In genomic region chr8:81767411-81768312, GRCm38 (mm10) we compare ENCODE assay signal across 8 mouse cellular contexts.
DNase-seq lines count a peak whose midpoint lies in the region; ATAC-seq and TF ChIP-seq lines count a peak whose summit lies in the region.

No protein-coding gene starts in this region.

- no peaks in the 10 kb centered on the region for H3K36me3 ChIP-seq in embryonic facial prominence, embryonic 11.5 days (replicated peaks; ENCODE audit: control insufficient read depth, insufficient read depth, low read depth, low read length)
- H3K36me3 ChIP-seq in megakaryocyte, embryonic 14.5 days (replicated peaks; ENCODE audit: low read length), result peaks cover 13% of the 10 kb centered on the region
- H3K36me3 ChIP-seq in stomach, postnatal 0 days (ENCODE audit: control insufficient read depth, insufficient read depth, low read length), result no peaks in the 10 kb centered on the region

- peak; percentile 74 for ATAC-seq in embryonic facial prominence, embryonic 11.5 days (replicated peaks; ENCODE audit: insufficient number of reproducible peaks, low FRiP score, low TSS enrichment, low read depth)
- peak; percentile 35; the same call in 1 of the 2 replicates for ATAC-seq in stomach, postnatal 0 days (ENCODE audit: low FRiP score, low TSS enrichment)

- no peak for TF ChIP-seq CTCF in stomach, postnatal 0 days (IDR thresholded peaks at IDR 0.05; ENCODE audit: low read depth)

- WGBS in embryonic facial prominence, embryonic 11.5 days, result 6% methylated on average over 12 of the region's 12 CpGs
- WGBS in stomach, postnatal 0 days, result 9% methylated on average over 12 of the region's 12 CpGs

- no peaks in the 10 kb centered on the region for H3K27me3 ChIP-seq in embryonic facial prominence, embryonic 11.5 days (ENCODE audit: control insufficient read depth, insufficient read depth, low read length)
- H3K27me3 ChIP-seq in megakaryocyte, embryonic 14.5 days (replicated peaks), result no peaks in the 10 kb centered on the region
- H3K27me3 ChIP-seq in stomach, postnatal 0 days (ENCODE audit: control insufficient read depth, insufficient read depth, low read length), result no peaks in the 10 kb centered on the region

- intact Hi-C loops in heart, postnatal 10 days (cut with DNase I), result no loop called here

- no peak overlapping the region for H3K4me3 ChIP-seq in embryonic facial prominence, embryonic 11.5 days (ENCODE audit: low read depth, low read length)
- peak overlapping the region; percentile 92 for H3K4me3 ChIP-seq in megakaryocyte, embryonic 14.5 days (replicated peaks)
- H3K4me3 ChIP-seq in stomach, postnatal 0 days (ENCODE audit: low read depth, low read length), result peak overlapping the region; percentile 27; the same call in 1 of the 2 replicates

- H3K4me2 ChIP-seq in embryonic facial prominence, embryonic 11.5 days (ENCODE audit: low read depth, low read length), result peak overlapping the region; percentile 31
- H3K4me2 ChIP-seq in stomach, postnatal 0 days (replicated peaks; ENCODE audit: low read depth), result peak overlapping the region; percentile 47

- peaks cover 5% of the 10 kb centered on the region for H3K4me1 ChIP-seq in embryonic facial prominence, embryonic 11.5 days (ENCODE audit: control insufficient read depth, insufficient read depth, low read length)
- H3K4me1 ChIP-seq in megakaryocyte, embryonic 14.5 days, result peaks cover 79% of the 10 kb centered on the region
- H3K4me1 ChIP-seq in stomach, postnatal 0 days (replicated peaks; ENCODE audit: control insufficient read depth, insufficient read depth), result peaks cover 8% of the 10 kb centered on the region; the same call in 1 of the 2 replicates

- H3K9me3 ChIP-seq in embryonic facial prominence, embryonic 11.5 days (replicated peaks; ENCODE audit: control insufficient read depth, low read length), result no peaks in the 10 kb centered on the region
- H3K9me3 ChIP-seq in megakaryocyte, embryonic 14.5 days, result no peaks in the 10 kb centered on the region
- H3K9me3 ChIP-seq in stomach, postnatal 0 days (ENCODE audit: control insufficient read depth, low read length), result no peaks in the 10 kb centered on the region

- peak overlapping the region; percentile 83 for H3K27ac ChIP-seq in embryonic facial prominence, embryonic 11.5 days (replicated peaks; ENCODE audit: low read depth, low read length)
- 0 out of 2 replicates have a peak overlapping the region, but pooled peaks have one; percentile 13 for H3K27ac ChIP-seq in stomach, postnatal 0 days (replicated peaks)

- H3K9ac ChIP-seq in embryonic facial prominence, embryonic 11.5 days (replicated peaks; ENCODE audit: low read length), result peak overlapping the region; percentile 50
- no peak overlapping the region for H3K9ac ChIP-seq in stomach, postnatal 0 days (ENCODE audit: low read length)

- peak; percentile 15 for DNase-seq in layer of hippocampus, adult 11-12 months (ENCODE audit: low spot score)
- DNase-seq in layer of hippocampus, postnatal 25 days (ENCODE audit: extremely low spot score in 1 of 2, low spot score in 1 of 2), result no peak
- peak; percentile 73 for DNase-seq in embryonic facial prominence, embryonic 11.5 days (ENCODE audit: low spot score)
- DNase-seq in heart, postnatal 10 days, result peak; percentile 62 to 63
- peak; percentile 58 to 66 for DNase-seq in kidney, postnatal 25 days
- DNase-seq in stomach, postnatal 0 days (ENCODE audit: low spot score), result peak; percentile 18
- DNase-seq in right cerebral cortex, postnatal 14 days, result no peak

- TF ChIP-seq EP300 in stomach, postnatal 0 days (optimal IDR thresholded peaks at IDR 0.05), result no peak

Comparison
In these comparisons a context has a peak if more than half of its experiments do, and no peak if none do; other contexts are left out.
1. DNase-seq: peak in layer of hippocampus, adult 11-12 months (single experiment), embryonic facial prominence, embryonic 11.5 days (single experiment), heart, postnatal 10 days (2 of 2), kidney, postnatal 25 days (2 of 2) and stomach, postnatal 0 days (single experiment); none in layer of hippocampus, postnatal 25 days (0 of 2) and right cerebral cortex, postnatal 14 days (single experiment).